Mouse (Mus musculus): ENCODE measurements around the gene Pcgf6. TPM values are rescaled to one million over a fixed set of nuclear protein-coding genes. Genes with fewer than 3 reads are reported as not detected.

Gene Pcgf6
- 6.1 and 9.2 TPM in 2 replicates for total RNA-seq (2015; ENCODE audit: low replicate concordance)
- 1.9 and 2.5 TPM in 2 replicates for total RNA-seq (2017; ENCODE audit: low replicate concordance)

DNA sequence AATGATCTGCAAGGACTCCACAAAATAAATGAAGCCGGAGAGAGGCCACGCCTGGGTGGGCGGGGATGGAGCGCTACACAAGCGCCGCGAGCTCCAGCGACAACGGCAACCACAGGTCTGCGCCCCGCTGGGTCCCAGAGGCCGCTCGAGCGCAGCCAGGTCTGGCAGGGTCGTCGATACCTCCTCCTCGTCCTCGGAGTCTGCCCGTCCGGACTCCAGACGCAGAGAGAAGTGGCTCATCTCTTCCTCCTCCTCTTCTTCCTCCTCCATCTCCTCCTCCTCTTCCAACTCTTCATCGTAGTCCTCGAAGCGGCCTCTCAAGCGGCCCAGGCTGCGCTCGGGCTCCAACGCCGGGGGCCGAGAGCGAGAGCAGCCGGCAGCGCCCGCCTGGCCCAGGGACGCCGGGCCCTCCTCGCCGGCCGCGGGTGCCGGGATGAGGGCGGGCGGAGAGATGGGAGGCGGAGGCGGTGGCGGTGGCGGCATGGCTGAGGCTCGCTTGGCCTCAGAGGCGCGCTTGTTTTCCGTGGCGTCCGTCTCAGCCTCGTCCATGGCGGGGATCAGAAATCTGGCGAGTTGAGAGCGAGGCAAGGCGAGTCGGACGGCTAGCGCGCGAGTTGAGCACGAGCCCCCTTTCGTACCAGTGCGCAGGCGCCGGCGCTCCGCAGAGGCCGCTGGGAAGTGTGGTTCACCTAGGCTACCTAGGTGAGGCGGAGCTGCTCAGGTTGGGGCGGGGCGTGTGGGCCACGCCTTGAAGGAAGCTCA is at the start of gene Pcgf6:
TSS of gene Pcgf6 (minus strand) at position 636 of the 762 bp plus-strand sequence.
- peak; percentile 93 for ATAC-seq (replicated peaks; ENCODE audit: low FRiP score, poor library complexity, severe bottlenecking)

DNA sequence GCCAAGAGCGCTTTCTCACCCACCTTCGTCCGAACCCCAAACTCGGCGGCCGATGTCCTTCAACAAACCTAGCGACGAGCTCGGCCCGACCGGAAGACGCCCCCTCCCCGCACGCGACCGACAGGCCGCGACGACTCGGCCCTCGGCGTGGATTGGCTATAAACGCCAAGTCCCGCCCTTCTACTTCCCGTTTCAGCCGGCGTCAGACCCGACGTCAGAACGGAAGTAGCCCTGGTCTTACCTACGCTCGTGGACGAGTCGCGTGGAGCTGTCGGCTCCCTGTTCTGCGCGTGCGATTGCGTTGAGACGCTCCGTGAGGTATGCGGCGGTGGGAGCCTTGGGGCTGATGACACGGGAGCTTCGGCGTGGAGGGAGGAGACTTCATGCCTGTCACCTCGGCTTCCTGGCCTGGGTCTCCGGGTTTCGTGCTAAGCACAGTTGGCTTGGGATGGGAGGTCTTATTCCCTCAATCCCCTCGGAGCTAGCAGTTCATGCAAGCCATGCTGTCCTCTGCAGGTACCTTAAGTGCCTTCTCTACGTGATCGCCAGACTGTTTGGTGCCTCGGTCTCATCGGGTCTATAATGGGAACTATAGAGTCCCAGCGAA is 39.9 kb upstream of the Pcgf6 start, which contains the start of the genes Usmg5 and Pdcd11:
TSS of gene Usmg5 (minus strand) at position 98 of the 607 bp plus-strand sequence.
TSS of gene Pdcd11 (plus strand) at position 219 of the 607 bp plus-strand sequence.
- peak; percentile 98 for ATAC-seq (replicated peaks; ENCODE audit: low FRiP score, poor library complexity, severe bottlenecking)

DNA sequence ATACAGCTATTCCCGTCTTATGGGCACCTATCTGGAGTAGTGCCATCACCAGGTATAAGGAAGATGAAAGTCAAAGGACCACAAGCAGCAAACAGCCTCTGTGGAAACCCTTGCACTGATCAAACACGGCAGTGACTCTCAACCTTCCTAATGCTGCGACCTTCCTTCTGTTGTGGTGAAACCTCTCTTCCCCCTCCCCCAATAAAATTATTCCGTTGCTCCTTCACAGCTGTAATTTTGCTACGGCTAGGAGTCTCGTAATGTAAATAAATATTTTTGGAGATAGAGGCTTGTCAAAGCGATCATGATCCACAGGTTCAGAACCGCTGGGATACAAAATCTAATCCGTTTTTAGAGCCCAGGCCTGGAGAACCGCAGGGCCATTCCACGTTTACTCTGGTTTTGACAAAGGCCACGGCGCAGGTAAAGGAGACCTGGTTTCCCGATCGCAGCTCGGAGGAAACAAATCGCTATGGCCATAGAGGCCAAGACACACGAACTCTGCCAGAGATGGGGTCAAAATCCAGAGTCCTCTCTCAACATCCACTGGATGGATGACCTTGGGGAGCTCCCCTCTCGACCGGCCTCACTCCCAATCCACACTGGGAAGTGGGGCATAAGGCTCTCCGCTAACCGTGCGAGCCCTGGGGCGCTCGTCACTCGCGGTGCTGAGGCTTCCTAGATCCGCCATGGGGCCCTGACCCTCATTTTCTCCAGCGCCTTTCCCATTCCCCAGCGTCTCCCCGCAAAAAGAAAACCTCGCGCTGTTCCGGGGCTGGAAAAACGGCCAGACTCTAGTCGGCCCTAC is 39.2 kb upstream of the Pcgf6 start:
- ATAC-seq (replicated peaks; ENCODE audit: low FRiP score, poor library complexity, severe bottlenecking), result peak; percentile 69

DNA sequence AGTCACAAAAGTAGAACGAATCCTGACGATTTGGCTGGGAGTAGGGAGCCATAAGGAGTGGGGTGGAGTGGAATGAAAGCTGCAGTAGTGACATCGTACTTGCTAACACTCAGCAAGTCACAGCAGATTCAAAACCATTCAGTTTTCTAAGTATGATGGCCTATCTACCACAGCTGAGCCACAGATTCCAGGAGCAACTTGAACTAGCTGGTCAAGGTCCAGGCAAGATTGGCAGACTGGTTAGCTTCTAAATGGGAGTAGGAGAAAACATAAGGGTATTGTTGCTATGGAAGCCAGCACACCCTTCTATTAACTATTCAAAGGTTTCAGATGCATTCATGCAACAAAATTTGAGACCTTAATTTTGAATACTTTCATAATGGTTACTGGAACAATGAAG is 37.5 kb upstream of the Pcgf6 start:
- ATAC-seq (replicated peaks; ENCODE audit: low FRiP score, poor library complexity, severe bottlenecking), result no peak

DNA sequence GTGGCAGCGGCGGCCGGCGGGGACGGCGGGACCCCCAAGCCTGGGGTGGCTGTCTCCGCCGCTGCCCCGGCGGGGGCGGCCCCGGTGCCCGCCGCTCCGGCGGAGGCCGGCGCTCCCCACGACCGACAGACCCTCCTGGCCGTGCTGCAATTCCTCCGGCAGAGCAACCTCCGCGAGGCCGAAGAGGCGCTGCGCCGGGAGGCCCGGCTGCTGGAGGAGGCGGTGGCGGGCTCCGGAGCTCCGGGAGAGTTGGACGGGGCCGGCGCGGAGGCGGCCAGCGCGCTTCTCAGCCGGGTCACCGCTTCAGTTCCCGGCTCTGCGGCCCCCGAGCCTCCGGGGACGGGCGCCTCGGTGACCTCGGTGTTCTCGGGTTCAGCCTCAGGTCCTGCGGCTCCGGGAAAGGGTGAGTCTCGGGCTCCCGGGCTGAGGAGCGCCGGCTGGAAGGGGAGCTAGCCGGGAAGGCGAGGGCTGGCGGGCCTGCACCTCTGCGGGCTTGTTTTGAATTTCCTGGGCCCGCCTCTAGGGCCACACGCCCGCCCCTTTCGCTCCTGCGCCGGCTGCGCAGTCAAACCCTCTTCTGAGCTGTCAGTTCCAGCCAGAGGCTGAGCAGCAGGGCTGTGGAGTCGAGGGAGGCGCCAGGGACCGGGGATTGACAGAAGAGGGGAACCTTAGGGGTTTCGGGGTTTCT is 17.4 kb upstream of the Pcgf6 start:
- peak; percentile 94 for ATAC-seq (replicated peaks; ENCODE audit: low FRiP score, poor library complexity, severe bottlenecking)

DNA sequence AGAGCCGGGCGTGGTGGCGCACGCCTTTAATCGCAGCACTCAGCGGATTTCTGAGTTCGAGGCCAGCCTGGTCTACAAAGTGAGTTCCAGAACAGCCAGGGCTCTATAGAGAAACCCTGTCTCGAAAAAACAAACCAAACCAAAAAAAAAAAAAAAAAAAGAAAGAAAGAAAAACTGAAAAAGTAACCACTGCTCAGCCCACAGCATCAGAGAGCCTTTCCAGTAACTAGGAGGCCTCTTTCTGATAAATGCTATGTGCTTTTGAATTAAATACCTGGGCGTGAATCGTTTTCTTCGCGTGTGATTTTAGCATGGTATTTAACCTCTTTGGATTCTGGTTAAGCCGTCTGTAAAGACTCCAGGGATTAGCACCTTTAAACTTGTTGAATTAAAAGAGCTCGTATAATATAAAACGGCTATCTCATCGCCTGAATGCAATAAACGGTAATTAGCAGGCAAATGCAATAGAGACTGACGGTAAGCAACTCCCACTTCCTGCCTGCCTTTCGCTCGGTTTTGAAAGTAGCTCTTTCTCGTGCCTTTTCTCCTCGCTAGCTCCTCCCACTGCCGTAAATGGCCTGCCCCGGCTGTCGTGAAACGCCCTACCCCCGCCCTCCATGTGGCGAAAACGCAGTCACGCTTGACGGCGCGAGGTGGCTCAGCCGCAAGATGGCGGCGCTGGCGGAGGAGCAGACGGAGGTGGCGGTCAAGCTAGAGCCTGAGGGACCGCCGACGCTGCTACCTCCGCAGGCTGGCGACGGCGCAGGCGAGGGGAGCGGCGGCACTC is 16.6 kb upstream of the Pcgf6 start, which contains the start of gene Taf5:
TSS of gene Taf5 (plus strand) at position 651 of the 787 bp plus-strand sequence.
- ATAC-seq (replicated peaks; ENCODE audit: low FRiP score, poor library complexity, severe bottlenecking), result peak; percentile 86

DNA sequence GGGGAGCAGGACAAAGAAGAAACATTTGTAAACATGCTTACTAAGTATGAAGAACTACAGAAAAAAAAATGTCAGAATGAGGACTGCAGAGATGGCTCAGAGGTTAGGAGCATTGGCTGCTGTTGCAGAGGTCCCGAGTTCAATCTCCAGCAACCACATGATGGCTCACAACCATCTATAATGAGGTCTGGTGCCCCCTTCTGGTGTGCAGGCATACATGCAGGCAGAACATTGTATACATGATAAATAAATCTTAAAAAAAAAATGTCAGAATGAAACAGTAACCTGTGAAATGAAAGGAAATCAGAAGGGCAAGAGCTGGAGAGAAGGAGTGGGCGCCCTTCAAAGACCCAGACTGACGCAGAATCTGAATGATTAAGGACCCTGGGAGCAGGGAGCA is 15.2 kb upstream of the Pcgf6 start:
- no peak for ATAC-seq (replicated peaks; ENCODE audit: low FRiP score, poor library complexity, severe bottlenecking)

DNA sequence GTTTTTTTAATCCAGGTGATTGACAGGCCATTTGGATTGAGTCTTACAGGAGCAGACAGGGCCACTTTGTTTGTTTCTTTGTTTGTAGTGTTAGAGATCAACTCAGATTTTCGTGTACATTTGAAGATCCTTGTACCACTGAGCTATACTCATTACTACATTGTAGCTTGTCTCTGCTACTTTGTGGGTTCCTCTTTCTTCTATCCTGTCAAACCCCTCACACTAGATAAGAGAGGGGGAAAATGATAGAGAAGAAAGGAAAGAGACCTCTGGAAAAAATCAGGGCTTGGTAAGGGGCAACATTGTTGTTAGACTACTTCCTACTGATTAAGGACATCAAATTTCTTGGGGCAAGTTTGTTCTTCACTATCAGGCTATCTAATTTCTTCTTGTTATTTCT is 7.0 kb upstream of the Pcgf6 start:
- no peak for ATAC-seq (replicated peaks; ENCODE audit: low FRiP score, poor library complexity, severe bottlenecking)

DNA sequence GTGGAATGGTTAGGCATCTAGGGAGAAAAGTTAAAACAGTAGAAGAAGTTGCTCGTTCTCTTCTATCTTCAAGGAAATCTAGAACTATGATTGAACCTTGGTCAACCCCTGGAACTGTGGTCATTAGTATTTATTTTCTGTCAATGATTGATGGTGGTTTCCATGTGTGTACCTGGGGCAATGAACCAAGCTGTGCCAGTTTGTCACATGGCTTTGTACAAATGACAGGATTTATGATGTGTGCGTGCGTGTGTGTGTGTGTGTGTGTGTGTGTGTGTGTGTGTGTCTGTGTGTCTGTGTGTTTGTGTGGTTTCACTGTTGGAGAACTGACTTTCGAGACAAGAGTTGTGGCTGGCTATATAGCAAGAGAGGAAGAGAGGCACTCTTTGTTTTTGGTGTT is 2.8 kb upstream of the Pcgf6 start:
- no peak for ATAC-seq (replicated peaks; ENCODE audit: low FRiP score, poor library complexity, severe bottlenecking)

DNA sequence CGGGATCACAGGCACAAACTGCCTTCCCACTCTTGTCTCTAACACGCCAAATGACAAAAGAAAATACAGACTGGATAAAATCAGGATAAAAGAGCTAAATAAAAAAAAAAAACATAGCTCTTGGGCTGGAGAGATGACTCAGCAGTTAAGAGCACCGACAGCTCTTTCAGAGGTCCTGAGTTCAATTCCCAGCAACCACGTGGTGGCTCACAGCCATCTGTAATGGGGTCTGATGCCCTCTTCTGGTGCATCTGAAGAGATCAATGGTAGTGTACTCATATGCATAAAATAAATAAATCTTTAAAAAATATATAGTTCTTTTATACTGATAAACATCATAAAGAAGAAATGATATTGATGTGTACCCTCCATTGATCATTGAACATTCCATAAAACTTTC is 2.2 kb upstream of the Pcgf6 start:
- no peak for ATAC-seq (replicated peaks; ENCODE audit: low FRiP score, poor library complexity, severe bottlenecking)

DNA sequence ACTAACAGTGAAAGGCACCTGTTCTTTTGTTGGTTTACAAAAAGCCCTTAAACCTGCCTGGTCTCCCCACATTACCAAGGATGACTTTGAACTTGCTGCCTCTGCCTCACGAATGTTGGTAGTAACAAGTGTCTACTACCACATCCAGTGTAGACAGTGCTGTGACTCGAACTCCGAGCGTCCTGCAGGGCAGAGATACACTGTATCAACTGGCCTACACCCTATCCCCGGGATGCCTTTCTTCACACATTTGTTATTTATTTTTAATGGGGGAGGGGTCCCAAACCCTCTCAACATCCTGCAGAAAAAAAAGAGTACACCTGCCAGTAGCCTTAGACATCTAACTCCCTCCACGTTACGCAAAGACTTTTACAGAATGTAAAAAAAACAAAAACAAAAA is 866 bp downstream of the Pcgf6 start:
- 0 out of 2 replicates have a peak, but pooled peaks have one; percentile 32 for ATAC-seq (replicated peaks; ENCODE audit: low FRiP score, poor library complexity, severe bottlenecking)

DNA sequence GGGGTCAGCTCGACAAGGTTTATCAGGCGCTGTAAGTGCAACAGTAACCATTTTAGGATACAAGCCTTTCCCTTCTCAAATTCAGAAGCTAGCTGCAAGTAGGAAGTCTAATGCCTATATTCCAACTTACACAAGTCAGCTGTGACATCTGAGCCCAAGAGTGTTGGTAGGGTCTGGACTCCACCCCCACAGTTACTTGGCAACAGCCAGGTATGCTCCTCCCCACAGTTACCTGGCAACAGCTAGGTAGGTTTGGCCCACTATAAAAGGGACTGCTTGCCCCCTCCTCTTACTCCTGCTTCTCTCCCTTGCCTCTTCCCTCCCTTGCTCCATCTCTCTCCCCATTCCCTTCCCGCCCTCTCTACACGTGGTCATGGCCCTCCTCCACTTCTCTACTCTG is 1.6 kb downstream of the Pcgf6 start:
- ATAC-seq (replicated peaks; ENCODE audit: low FRiP score, poor library complexity, severe bottlenecking), result no peak

DNA sequence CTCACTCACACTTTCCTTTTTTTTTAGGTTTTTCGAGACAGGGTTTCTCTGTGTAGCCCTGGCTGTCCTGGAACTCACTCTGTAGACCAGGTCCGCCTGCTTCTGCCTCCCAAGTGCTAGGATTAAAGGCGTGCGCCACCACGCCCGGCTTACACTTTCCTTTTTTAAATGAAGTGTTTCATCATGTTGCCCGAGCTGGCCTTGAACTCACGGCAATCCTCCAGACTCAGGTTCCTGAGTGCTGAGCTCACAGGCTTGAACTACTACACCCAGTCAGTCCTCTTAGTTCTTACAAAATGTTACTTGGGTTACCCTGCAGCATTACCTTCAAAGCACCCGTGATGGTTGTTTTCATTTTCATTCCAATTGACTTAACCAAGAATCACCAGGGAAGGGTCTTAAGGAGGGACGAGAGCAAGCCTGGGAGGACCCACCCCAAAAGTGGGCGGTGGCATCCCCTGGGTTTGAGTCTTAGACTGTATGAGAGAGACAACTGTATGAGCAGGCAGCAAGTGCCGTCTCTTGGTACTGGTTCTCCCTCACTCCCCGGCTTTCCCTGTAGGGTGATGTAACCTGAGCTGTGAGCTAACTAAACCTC is 3.4 kb downstream of the Pcgf6 start:
- ATAC-seq (replicated peaks; ENCODE audit: low FRiP score, poor library complexity, severe bottlenecking), result no peak

DNA sequence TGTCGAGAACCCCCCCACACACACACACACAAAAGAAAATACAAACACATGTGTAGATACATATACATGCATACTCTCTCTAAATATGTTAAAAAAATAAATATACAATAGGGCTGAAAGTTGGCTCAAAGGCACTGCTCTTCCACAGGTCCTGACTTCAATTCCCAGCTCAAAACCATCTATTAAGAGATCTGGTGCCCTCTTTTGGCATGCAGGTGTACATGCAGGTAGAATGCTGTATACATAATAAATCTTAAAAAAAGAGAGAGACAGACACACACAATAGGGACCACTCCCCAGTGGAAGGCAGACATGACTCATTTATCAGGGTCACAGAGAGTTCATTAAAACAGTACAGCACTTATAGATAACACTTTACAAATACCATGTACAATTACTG is 4.4 kb downstream of the Pcgf6 start:
- no peak for ATAC-seq (replicated peaks; ENCODE audit: low FRiP score, poor library complexity, severe bottlenecking)

DNA sequence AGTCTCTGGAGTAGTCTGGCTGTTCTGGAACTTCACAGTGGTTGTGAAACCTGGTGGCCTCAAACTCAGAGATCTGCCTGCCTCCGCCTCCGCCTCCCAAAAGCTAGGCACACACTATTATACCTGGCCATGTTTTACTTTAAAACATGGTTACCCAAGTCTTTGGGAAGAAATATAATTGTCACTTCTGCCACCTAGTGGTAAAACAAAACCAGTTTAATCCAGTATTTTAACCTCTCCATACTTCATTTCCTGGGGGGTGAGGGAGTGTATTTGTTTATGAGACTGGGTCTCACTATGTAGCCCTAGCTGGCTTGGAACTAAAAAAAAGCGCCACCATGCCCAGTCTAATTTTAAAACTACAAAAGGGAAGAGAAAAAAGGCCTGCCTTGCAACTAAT is 7.1 kb downstream of the Pcgf6 start:
- no peak for ATAC-seq (replicated peaks; ENCODE audit: low FRiP score, poor library complexity, severe bottlenecking)

DNA sequence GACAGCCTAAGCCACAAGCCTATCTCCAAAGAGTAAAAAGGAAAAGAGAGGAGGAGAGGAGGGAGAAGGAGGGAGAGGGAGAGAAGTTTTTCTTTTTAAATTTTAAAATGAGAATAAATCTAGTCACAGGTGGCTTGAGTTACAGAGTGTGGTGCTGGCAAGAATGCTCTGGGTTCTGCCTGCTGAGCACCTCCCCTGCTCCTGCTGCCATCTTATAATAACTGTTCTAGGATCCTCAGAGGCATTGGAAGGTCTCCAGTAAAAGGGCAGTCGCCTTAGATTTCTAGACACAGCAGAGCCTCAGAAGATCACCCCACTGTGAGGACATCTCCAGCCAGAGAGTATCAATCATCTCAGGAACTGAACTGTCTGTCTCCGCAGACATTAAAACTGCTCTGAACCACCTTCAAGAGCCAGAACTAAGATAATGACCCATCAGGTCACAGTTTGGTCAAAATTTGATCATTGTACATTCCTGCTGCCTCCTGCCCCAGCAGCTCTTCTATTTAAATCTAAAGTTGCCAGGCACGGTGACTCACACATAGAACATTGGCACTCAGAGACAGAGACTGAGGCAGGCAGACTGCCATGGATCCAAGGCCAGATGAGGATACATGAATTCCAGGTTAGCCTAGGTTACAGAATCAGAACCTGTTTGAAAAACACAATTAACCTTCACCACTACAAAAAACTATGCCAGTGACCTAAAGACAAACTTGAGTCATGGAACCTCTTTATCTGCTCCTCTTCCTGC is 9.8 kb downstream of the Pcgf6 start:
- no peak for ATAC-seq (replicated peaks; ENCODE audit: low FRiP score, poor library complexity, severe bottlenecking)

DNA sequence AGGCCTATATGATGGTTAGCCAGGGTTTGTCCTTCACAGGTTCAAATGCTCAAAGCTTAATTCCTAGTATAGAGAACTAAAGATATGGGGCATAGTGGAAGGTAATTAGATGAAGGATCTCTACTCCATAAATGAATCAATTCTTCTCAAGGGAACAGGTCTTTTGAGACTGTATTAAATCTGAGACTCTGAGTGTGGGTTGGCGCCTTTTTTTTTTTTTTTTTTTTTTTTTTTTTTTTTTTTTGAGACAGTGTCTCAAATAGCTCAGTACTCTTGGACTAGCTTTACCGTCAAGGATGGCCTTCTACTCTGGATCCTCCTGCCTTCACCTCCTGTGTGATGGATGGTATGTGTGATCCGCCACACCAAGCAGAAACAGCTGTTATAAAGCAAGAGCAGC is 14.1 kb downstream of the Pcgf6 start:
- ATAC-seq (replicated peaks; ENCODE audit: low FRiP score, poor library complexity, severe bottlenecking), result no peak

DNA sequence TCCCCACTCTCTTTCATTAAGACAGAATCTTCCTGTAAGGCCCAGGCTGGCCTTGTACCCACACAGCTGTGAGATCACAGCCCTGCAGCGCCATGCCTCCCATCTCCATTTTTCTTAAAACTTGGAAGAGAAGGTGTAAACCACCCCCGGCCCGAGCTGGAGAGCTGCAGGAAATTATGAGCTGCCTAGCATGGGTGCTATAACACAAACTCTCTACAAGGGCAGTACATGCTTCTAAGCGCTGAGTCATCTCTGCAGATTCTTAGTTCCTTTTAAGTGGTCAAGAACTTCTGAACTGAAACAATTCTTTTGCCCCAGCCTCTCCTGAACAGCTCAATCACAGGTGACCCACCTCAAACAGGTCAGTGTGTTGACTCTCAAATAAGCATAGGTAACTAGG is 15.8 kb downstream of the Pcgf6 start:
- ATAC-seq (replicated peaks; ENCODE audit: low FRiP score, poor library complexity, severe bottlenecking), result no peak
